Mouse (Mus musculus): ENCODE data around the gene Klhl24. TPM values are rescaled to one million over a fixed set of nuclear protein-coding genes. Genes with fewer than 3 reads are reported as not detected.

Gene Klhl24
- polyA plus RNA-seq, 1 experiment from 2014 or later = 59.6 TPM

DNA sequence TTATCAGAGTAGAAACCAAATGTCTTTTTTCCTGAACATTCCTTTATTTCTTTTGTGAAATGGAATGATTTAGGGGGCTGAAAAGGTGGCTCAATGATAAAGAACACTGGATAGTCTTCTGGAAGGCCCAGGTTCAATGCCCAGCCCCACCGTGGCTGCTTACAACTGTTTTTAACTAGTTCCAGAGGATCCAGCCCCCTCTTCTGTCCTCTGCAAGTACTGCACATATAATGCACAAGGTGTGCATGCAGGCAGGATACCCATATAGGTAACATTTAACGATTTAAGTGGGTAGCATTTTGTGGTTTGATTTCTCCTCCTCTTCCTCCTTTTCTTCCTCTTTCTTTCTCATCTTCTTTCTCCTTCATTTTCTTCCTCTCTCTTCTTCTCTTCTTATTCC is 62.8 kb downstream of the Klhl24 start:
- H3K27me3 ChIP-seq = no peaks in the 10 kb centered on the region
- H3K27ac ChIP-seq = no peak overlapping the region
- H3K9ac ChIP-seq = no peak overlapping the region
- H3K4me2 ChIP-seq = no peak overlapping the region
- no peak for ATAC-seq (ENCODE audit: low FRiP score)
- H3K36me3 ChIP-seq = peaks cover 86% of the 10 kb centered on the region
- 89% methylated on average over 2 of the region's 2 CpGs for WGBS
- no peaks in the 10 kb centered on the region for H3K9me3 ChIP-seq
- no peak overlapping the region for H3K4me3 ChIP-seq
- H3K4me1 ChIP-seq (replicated peaks) = no peaks in the 10 kb centered on the region

DNA sequence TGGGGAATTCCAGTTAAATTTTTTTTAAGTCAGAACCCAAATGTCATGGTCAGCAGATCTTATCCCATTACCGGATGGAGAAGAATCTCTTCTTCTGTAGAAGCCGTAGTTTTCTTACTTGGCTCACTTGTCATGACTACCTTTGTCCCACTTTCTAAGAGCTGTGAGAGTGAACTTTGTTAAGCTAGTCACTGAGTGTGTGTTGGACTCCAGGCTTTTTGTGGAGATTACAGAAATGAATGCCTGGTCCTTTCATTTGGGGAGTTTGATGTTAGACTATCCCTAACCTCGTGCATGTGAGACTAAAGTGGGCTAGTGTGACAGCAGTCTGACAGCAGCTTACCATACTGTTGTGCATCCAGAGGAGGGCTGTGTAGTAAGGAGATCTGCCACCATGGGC is 71.7 kb downstream of the Klhl24 start:
- no peaks in the 10 kb centered on the region for H3K27me3 ChIP-seq
- no peaks in the 10 kb centered on the region for H3K9me3 ChIP-seq
- H3K9ac ChIP-seq = no peak overlapping the region
- no peak overlapping the region for H3K4me2 ChIP-seq
- peaks cover 84% of the 10 kb centered on the region for H3K36me3 ChIP-seq
- no peaks in the 10 kb centered on the region for H3K4me1 ChIP-seq (replicated peaks)
- H3K27ac ChIP-seq = no peak overlapping the region
- no peak overlapping the region for H3K4me3 ChIP-seq
- WGBS = 88% methylated on average over 3 of the region's 3 CpGs
- ATAC-seq (ENCODE audit: low FRiP score) = no peak

DNA sequence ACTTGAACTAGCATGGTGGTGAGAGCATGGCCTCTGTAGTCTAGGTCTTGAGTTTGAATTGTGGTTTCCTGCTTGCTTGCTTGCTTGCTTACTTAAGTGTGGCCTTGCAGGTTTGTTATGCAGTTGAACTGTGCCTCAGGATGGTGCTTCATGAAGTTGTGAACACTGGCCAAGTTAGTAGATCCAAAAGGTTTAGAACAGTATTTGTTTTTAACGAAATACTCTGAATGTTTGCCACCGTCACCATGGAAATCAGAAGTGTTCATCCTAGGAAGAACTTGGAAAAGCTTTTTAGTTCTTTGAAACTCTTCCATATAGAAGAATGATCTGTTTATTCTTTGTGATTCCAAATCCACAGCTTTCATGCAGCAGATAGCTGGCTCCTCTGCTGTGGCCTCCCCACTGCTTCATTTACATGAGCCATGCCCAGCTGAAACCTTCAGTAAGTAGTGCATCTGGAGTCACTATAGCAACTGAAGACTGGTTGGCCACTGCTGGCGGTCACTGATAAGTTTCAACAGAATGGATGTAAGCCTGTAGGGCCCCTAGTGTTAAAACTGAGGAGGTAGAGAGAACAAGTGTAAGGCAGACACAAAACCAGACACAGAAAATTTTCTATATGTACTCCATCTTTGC is 72.2 kb downstream of the Klhl24 start:
- H3K27ac ChIP-seq = no peak overlapping the region
- no peaks in the 10 kb centered on the region for H3K9me3 ChIP-seq
- H3K4me2 ChIP-seq = no peak overlapping the region
- no peaks in the 10 kb centered on the region for H3K4me1 ChIP-seq (replicated peaks)
- no peak for ATAC-seq (ENCODE audit: low FRiP score)
- peaks cover 84% of the 10 kb centered on the region for H3K36me3 ChIP-seq
- H3K27me3 ChIP-seq = no peaks in the 10 kb centered on the region
- WGBS = 72% methylated on average over 3 of the region's 3 CpGs
- no peak overlapping the region for H3K9ac ChIP-seq
- no peak overlapping the region for H3K4me3 ChIP-seq

Other genes starting within 250 kb of the Klhl24 start
- 6.1 and 6.9 TPM in 2 replicates for gene Klhl6, start 114.5 kb upstream of the Klhl24 start, polyA plus RNA-seq (2015; fragmentation: Nextera tagmentation; extraction: Ambion mirVana)
- gene Yeats2, start 43.5 kb downstream of the Klhl24 start, polyA plus RNA-seq (2015; fragmentation: Nextera tagmentation; extraction: Ambion mirVana) = 24.7 and 26.1 TPM in 2 replicates
- 2.9 and 3.1 TPM in 2 replicates for gene Map6d1, start 143.8 kb downstream of the Klhl24 start, polyA plus RNA-seq (2015; fragmentation: Nextera tagmentation; extraction: Ambion mirVana)
- gene Parl, start 204.8 kb downstream of the Klhl24 start, polyA plus RNA-seq (2015; fragmentation: Nextera tagmentation; extraction: Ambion mirVana) = 79.2 and 82.5 TPM in 2 replicates
- not detected in 2 replicates for gene Cyp2ab1, start 227.9 kb downstream of the Klhl24 start, polyA plus RNA-seq (2015; fragmentation: Nextera tagmentation; extraction: Ambion mirVana)

Measured in hindbrain, embryonic 13.5 days (tissue).